Mouse (Mus musculus): ENCODE results near the gene Slc35e3. TPM values are rescaled to one million over a fixed set of nuclear protein-coding genes. Genes with fewer than 3 reads are reported as not detected.

The Slc35e3 gene
- 19.8 and 20.3 TPM in 2 replicates for polyA plus RNA-seq (2014; fragmentation: Nextera tagmentation; extraction: Ambion mirVana)

DNA sequence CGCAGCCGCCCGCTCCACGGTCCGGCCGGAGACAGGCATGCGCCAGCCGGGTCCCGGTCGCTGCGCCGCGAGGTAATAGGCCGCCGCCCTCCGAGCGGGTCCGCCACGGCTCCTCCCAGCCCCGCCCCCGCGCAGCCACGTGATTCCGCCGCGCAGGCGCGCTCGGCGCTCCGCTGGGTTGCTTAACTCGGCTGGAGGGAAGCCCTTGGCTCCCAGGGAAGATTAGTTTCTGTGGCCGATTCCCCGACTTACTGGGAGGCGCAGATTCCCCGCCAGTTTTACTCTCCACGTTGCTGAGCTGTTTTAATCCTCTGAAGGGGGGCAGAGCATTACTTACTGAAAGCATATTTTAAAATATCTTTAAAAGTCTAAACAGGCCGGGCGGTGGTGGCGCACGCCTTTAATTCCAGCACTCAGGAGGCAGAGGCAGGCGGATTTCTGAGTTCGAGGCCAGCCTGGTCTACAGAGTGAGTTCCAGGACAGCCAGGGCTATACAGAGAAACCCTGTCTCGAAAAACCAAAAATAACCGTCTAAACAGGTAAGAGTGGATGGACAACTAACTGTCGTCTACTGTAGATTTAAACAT lies at the start of gene Slc35e3:
Gene Slc35e3, minus strand, starts transcription at position 69 of the 587 bp plus-strand sequence.
- peak; percentile 95 for ATAC-seq (ENCODE audit: insufficient number of reproducible peaks, low FRiP score, low TSS enrichment, low read depth)
- Histone ChIP-seq H3K27me3 (ENCODE audit: control insufficient read depth, insufficient read depth, low read length) (no peaks in the 10 kb centered on the region), H3K4me1 (ENCODE audit: control insufficient read depth, insufficient read depth, low read length) (no peaks in the 10 kb centered on the region; the same call in 1 of the 2 replicates), H3K36me3 (ENCODE audit: control insufficient read depth, insufficient read depth, low read length) (peaks cover 16% of the 10 kb centered on the region), H3K4me2 (ENCODE audit: low read depth, severe bottlenecking) (peak within 1 kb of the TSS; percentile 86), H3K9ac (ENCODE audit: low read length) (peak within 1 kb of the TSS; percentile 55), H3K9me3 (ENCODE audit: control insufficient read depth, low read length) (no peaks in the 10 kb centered on the region), H3K4me3 (ENCODE audit: low read depth, low read length) (peak within 1 kb of the TSS; percentile 50), H3K27ac (replicated peaks; ENCODE audit: low read depth, low read length) (no peak within 1 kb of the TSS)
- DNase-seq (ENCODE audit: low spot score) = peak; percentile 94
- WGBS = 15% methylated on average over 46 of the region's 46 CpGs

DNA sequence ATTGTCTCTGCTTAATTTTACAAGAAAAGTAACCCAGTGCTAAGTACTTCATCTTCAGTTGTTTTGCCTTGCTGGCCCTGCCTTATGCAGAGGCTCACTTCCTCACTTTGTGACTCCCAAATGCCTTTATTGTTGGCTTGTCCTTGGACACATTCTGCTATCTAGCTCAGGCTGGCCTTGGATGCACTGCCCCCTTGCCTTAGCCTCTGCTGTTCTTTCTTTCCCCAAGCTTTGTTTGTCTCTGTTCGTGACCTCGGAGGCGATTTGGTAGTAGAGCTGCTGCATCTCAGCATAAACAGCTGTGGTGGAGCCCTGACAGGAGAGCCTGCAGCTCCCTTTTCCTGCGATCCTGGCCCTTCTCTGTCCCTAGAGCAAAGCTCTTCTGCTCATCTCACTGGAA lies 49.0 kb upstream of the Slc35e3 start:
- no peak for DNase-seq (ENCODE audit: low spot score)
- H3K27me3 ChIP-seq (ENCODE audit: control insufficient read depth, insufficient read depth, low read length) = no peaks in the 10 kb centered on the region

GRCm38 (mm10) chr10:117793436-117794030 lies 47.4 kb upstream of the Slc35e3 start:
- WGBS = 76% methylated on average over 11 of the region's 11 CpGs
- ATAC-seq (ENCODE audit: insufficient number of reproducible peaks, low FRiP score, low TSS enrichment, low read depth) (no peak), DNase-seq (ENCODE audit: low spot score) (no peak)
- H3K4me1 ChIP-seq (ENCODE audit: control insufficient read depth, insufficient read depth, low read length) = peaks cover 9% of the 10 kb centered on the region; the same call in 1 of the 2 replicates
- no peaks in the 10 kb centered on the region for H3K27me3 ChIP-seq (ENCODE audit: control insufficient read depth, insufficient read depth, low read length)
- H3K9me3 ChIP-seq (ENCODE audit: control insufficient read depth, low read length) = no peaks in the 10 kb centered on the region
- H3K9ac ChIP-seq (ENCODE audit: low read length) = no peak overlapping the region
- no peak overlapping the region for H3K4me3 ChIP-seq (ENCODE audit: low read depth, low read length)
- no peak overlapping the region; the same call in 1 of the 2 replicates for H3K4me2 ChIP-seq (ENCODE audit: low read depth, severe bottlenecking)
- H3K27ac ChIP-seq (replicated peaks; ENCODE audit: low read depth, low read length) = no peak overlapping the region
- H3K36me3 ChIP-seq (ENCODE audit: control insufficient read depth, insufficient read depth, low read length) = no peaks in the 10 kb centered on the region

More for the DNA sequence above, 49.0 kb upstream of the Slc35e3 start:
- WGBS = 78% methylated on average over 4 of the region's 4 CpGs
- H3K4me1 ChIP-seq (ENCODE audit: control insufficient read depth, insufficient read depth, low read length) = peaks cover 9% of the 10 kb centered on the region; the same call in 1 of the 2 replicates
- ATAC-seq (ENCODE audit: insufficient number of reproducible peaks, low FRiP score, low TSS enrichment, low read depth) = no peak
- H3K9ac ChIP-seq (ENCODE audit: low read length) = no peak overlapping the region
- no peak overlapping the region for H3K4me2 ChIP-seq (ENCODE audit: low read depth, severe bottlenecking)
- H3K36me3 ChIP-seq (ENCODE audit: control insufficient read depth, insufficient read depth, low read length) = no peaks in the 10 kb centered on the region
- H3K27ac ChIP-seq (replicated peaks; ENCODE audit: low read depth, low read length) = no peak overlapping the region
- no peaks in the 10 kb centered on the region for H3K9me3 ChIP-seq (ENCODE audit: control insufficient read depth, low read length)
- no peak overlapping the region for H3K4me3 ChIP-seq (ENCODE audit: low read depth, low read length)

DNA sequence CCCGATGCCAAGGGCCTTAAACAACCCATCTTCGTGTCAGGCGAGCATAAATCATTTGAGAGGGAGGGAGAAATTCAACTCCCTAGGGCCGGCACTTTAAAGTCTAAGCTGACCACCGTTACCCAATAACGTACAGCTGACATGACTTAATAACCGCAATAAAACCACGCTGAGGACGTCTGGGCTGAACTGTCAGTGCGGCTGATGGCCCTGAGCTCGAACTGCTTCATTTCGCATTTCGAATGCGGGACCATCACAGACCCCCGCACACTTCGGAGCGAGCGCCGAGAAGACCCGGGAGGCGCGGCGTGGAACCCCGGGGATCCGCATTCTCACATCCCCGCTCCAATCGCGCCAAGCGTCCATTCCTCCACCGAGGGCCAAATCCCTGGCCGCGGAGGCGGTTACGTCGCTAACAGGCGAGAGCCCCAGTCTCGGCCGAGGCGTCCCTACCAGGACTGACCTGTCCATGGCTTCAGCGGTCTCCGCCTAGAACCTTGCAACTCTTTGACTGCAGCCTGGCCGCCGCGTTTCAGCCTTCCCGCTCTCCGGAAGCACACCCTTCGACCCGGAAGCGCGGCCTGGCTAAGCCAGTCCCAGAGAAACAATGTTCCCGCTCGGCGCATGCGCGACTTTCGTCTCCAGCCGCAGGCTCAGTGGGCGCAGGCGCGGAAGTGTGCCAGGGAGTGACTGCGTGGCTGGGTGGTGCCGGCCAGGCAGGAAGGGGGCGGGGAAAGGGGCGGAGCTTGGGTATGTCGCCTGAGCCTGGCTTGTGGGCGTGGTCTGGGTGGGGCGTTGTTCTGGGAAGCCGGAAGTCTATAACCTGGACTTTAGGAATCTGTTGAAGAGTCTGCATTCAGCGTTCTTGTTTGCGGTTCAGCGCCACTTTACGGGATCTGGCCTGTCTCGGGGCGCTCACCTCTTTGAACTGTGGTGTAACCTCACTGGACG lies 46.3 kb upstream of the Slc35e3 start, which contains the start of gene Nup107:
Gene Nup107, minus strand, starts transcription at position 565 of the 951 bp plus-strand sequence.
- no peaks in the 10 kb centered on the region for H3K27me3 ChIP-seq (ENCODE audit: control insufficient read depth, insufficient read depth, low read length)
- H3K4me1 ChIP-seq (ENCODE audit: control insufficient read depth, insufficient read depth, low read length) = peaks cover 9% of the 10 kb centered on the region; the same call in 1 of the 2 replicates
- peaks cover 2% of the 10 kb centered on the region for H3K36me3 ChIP-seq (ENCODE audit: control insufficient read depth, insufficient read depth, low read length)
- H3K27ac ChIP-seq (replicated peaks; ENCODE audit: low read depth, low read length) = peak within 1 kb of the TSS; percentile 52; the same call in 1 of the 2 replicates
- H3K4me3 ChIP-seq (ENCODE audit: low read depth, low read length) = peak within 1 kb of the TSS; percentile 80
- H3K4me2 ChIP-seq (ENCODE audit: low read depth, severe bottlenecking) = peak within 1 kb of the TSS; percentile 65
- DNase-seq (ENCODE audit: low spot score) (peak; percentile 100), ATAC-seq (ENCODE audit: insufficient number of reproducible peaks, low FRiP score, low TSS enrichment, low read depth) (peak; percentile 99)
- H3K9ac ChIP-seq (ENCODE audit: low read length) = peak within 1 kb of the TSS; percentile 58
- under 1% methylated on average over 75 of the region's 75 CpGs for WGBS
- H3K9me3 ChIP-seq (ENCODE audit: control insufficient read depth, low read length) = no peaks in the 10 kb centered on the region

- DNase-seq (ENCODE audit: low spot score) (no peak), ATAC-seq (ENCODE audit: insufficient number of reproducible peaks, low FRiP score, low TSS enrichment, low read depth) (no peak)
- peaks cover 9% of the 10 kb centered on the region; the same call in 1 of the 2 replicates for H3K4me1 ChIP-seq (ENCODE audit: control insufficient read depth, insufficient read depth, low read length)
- H3K36me3 ChIP-seq (ENCODE audit: control insufficient read depth, insufficient read depth, low read length) = peaks cover 10% of the 10 kb centered on the region
- H3K27ac ChIP-seq (replicated peaks; ENCODE audit: low read depth, low read length) = no peak overlapping the region
- H3K9me3 ChIP-seq (ENCODE audit: control insufficient read depth, low read length) = no peaks in the 10 kb centered on the region
- H3K27me3 ChIP-seq (ENCODE audit: control insufficient read depth, insufficient read depth, low read length) = no peaks in the 10 kb centered on the region
- 88% methylated on average over 2 of the region's 2 CpGs for WGBS
- H3K4me3 ChIP-seq (ENCODE audit: low read depth, low read length) = no peak overlapping the region
- no peak overlapping the region; the same call in 1 of the 2 replicates for H3K4me2 ChIP-seq (ENCODE audit: low read depth, severe bottlenecking)
- H3K9ac ChIP-seq (ENCODE audit: low read length) = no peak overlapping the region
These were observed 45.0 kb upstream of the Slc35e3 start for GRCm38 (mm10) chr10:117791171-117791470.

DNA sequence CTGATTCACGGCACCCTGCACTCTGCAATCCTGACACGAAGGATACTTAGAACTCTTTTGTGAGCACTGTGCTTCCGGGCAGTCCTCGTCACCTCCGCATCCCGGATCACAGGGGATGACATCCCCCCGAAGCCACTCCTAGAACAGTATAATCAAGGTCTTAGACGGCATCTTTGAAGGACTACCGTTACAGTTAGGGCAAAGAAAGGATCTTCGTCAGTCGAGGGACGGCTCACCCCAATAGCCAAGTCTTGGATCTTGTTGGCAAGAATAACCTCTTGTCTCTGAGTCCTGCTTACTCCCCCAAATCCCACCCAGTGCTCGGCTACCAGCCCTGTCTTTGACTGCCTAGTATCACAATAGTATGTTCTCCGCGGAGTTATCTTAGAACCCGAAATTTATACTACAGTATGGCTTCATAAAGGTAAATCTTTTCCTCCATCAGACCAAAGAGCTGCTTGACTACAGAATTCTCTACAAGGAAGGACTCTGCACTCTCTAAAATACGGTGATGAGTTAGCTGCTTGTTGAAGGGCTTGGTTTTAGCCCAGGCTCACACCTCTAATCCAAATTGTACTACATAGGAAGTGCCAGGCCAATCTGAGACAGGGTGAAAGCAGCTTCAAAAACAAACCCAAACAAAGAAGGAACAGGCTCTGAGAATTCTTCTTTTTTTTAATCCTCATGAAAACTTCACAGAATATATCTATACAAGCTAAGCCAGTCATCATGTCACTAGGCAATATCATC lies 44.4 kb upstream of the Slc35e3 start:
- Histone ChIP-seq H3K4me3 (ENCODE audit: low read depth, low read length) (no peak overlapping the region), H3K36me3 (ENCODE audit: control insufficient read depth, insufficient read depth, low read length) (peaks cover 12% of the 10 kb centered on the region), H3K4me1 (ENCODE audit: control insufficient read depth, insufficient read depth, low read length) (peaks cover 9% of the 10 kb centered on the region; the same call in 1 of the 2 replicates), H3K9me3 (ENCODE audit: control insufficient read depth, low read length) (no peaks in the 10 kb centered on the region), H3K27me3 (ENCODE audit: control insufficient read depth, insufficient read depth, low read length) (no peaks in the 10 kb centered on the region), H3K4me2 (ENCODE audit: low read depth, severe bottlenecking) (no peak overlapping the region), H3K27ac (replicated peaks; ENCODE audit: low read depth, low read length) (no peak overlapping the region), H3K9ac (ENCODE audit: low read length) (no peak overlapping the region)
- ATAC-seq (ENCODE audit: insufficient number of reproducible peaks, low FRiP score, low TSS enrichment, low read depth) (no peak), DNase-seq (ENCODE audit: low spot score) (no peak)
- WGBS = 95% methylated on average over 17 of the region's 17 CpGs

- no peak overlapping the region for H3K9ac ChIP-seq (ENCODE audit: low read length)
- no peak for ATAC-seq (ENCODE audit: insufficient number of reproducible peaks, low FRiP score, low TSS enrichment, low read depth)
- no peak for DNase-seq (ENCODE audit: low spot score)
- peaks cover 12% of the 10 kb centered on the region for H3K36me3 ChIP-seq (ENCODE audit: control insufficient read depth, insufficient read depth, low read length)
- no peak overlapping the region for H3K27ac ChIP-seq (replicated peaks; ENCODE audit: low read depth, low read length)
- no peak overlapping the region for H3K4me3 ChIP-seq (ENCODE audit: low read depth, low read length)
- WGBS = 92% methylated on average over 1 of the region's 1 CpGs
- peaks cover 9% of the 10 kb centered on the region; the same call in 1 of the 2 replicates for H3K4me1 ChIP-seq (ENCODE audit: control insufficient read depth, insufficient read depth, low read length)
- no peak overlapping the region for H3K4me2 ChIP-seq (ENCODE audit: low read depth, severe bottlenecking)
- no peaks in the 10 kb centered on the region for H3K27me3 ChIP-seq (ENCODE audit: control insufficient read depth, insufficient read depth, low read length)
- H3K9me3 ChIP-seq (ENCODE audit: control insufficient read depth, low read length) = no peaks in the 10 kb centered on the region
These were observed 43.8 kb upstream of the Slc35e3 start for GRCm38 (mm10) chr10:117790011-117790410.

Data from limb, embryonic 11.5 days (tissue).